Mouse (Mus musculus): ENCODE data around the gene Gm45711.

GRCm38 (mm10) chr8:104268937-104269440 is 40.9 kb downstream of the Gm45711 start:
- TF ChIP-seq TBP (conservative IDR thresholded peaks at IDR 0.05; ENCODE audit: low read depth, low read length) (no peak), MAX (IDR thresholded peaks at IDR 0.05; ENCODE audit: low read length) (no peak), SMC3 (IDR thresholded peaks at IDR 0.05; ENCODE audit: low read depth, low read length) (no peak), TCF12 (IDR thresholded peaks at IDR 0.05; ENCODE audit: low read depth, low read length) (no peak)
